Mouse (Mus musculus): Measurements from ENCODE around the gene Krt87.

- no peak for TF ChIP-seq POLR2A (IDR thresholded peaks at IDR 0.05; ENCODE audit: control insufficient read depth, extremely low read depth, insufficient read depth, low read length, poor library complexity)
- TF ChIP-seq CTCF (IDR thresholded peaks at IDR 0.05; ENCODE audit: borderline replicate concordance, control insufficient read depth, extremely low read depth, insufficient read depth, low read length, poor library complexity) = no peak
Observed at GRCm38 (mm10) chr15:101485911-101486635, 47.5 kb upstream of the Krt87 start.
